Mouse (Mus musculus): ENCODE measurements around the gene Tada3.

Tada3 gene

GRCm38 (mm10) chr6:113386025-113386424 is 8.3 kb upstream of the Tada3 start:
- no peak for DNase-seq

GRCm38 (mm10) chr6:113385160-113385714 is 7.6 kb upstream of the Tada3 start:
- DNase-seq, result no peak

DNA sequence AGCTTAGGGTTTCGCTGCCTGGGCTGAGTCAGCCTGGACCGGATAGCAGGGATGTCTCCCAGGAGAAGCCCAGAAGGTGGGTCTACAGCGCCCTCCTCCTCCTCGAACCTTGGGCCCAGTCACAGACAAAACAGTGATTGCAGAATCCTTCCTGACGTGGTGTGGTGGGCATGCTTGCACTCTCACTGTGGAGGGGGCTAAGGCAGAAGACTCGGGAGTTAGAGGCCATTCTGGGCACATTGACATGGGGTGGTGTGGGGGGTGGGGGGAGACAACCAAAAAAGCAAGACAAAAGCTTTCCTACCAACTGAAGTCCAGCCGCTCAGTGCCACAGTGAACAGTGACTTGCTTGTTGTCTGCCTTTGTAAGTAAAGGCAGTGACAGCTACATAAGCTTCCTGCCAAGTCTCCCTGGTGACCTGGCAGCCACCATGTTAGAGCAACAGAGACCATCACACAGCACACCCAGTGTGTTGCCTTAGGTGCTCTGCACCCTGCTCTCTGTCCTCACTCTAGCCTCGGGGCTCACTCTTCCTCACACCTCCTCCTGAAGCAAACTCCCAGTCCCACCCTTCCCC is 6.8 kb upstream of the Tada3 start:
- DNase-seq, result no peak

- peak; percentile 35 to 70 for DNase-seq
Measured at GRCm38 (mm10) chr6:113380480-113380879, 2.8 kb upstream of the Tada3 start.

- no peak for DNase-seq
Measured at GRCm38 (mm10) chr6:113379246-113379645, 1.6 kb upstream of the Tada3 start.

- no peak for DNase-seq
Measured at GRCm38 (mm10) chr6:113377172-113377495, 549 bp downstream of the Tada3 start.

- no peak for DNase-seq
Measured at GRCm38 (mm10) chr6:113373491-113373890, 4.2 kb downstream of the Tada3 start.

DNA sequence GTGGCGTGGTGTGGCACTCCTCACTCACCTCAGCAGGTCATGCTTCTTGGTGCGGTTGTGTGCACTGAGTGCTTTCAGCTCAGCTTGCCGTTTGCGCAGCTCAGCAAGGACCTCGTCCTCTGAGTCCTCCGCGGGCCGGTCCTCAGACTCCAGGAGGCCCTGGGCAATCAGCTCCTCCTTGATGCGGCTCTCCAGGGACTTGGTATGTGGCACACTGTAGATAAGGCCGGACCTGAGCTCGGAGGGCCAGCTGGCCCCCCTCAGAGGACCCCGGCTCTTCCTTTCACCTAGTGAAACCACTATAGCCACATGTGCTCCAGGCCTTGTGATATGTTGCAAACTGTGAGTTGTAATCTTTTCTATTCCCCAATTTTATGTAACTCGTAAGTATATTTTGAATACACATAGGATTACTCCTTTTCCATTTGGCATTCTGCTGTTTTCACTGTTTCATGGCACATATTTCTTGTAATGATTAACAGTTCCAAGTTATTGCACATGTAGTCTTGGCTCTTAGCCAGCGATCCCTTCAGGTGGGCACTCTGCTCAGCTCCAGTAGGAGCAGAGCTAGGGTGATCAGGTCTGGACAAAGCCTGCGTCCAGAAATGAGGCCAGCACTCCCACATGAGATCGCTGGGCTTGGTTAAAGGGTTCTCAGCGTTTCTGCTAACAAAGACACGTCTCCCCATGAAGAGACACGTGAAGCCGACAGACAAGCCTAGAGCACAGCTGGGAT is 7.3 kb downstream of the Tada3 start:
- peak in 1 of 2 experiments; percentile 24 for DNase-seq

DNA sequence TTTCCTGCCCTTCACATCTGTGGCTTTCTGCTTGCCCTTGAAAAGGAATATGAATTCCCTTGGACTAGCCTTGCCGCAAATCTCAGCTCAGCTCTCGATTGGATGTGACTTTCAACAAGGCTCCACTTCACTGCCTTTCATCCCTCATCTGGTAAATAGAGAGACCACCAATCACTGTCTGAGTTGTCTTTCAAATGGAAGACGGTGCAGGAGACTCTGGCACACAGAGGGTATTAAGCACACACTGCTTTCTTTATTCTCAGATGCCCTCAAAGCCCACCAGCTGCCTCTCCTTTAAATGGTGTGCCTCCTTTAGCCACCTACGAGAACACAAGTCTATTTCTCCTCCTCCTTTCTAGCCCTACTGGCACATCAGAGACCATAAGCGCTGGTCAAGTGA is 9.1 kb downstream of the Tada3 start:
- no peak for DNase-seq

DNA sequence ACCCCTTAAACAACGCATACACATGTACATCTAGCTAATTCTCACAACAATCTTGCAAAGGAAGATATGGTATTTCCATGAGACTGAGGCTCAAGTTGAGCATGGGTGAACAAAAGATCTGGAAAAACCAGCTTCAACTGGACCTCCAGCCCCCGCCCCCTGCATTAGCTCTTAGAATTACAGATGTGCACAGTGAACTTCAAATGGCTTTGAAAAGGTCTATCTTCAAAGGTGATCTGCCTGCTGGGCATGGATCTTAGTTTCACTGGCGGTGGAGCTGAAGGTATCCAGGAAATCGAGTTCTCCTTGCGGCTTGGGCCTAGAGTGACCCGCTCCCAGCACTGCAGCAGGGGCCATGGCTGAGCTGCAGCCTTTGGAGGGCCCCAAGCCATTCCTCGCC is 9.6 kb downstream of the Tada3 start:
- DNase-seq, result no peak

GRCm38 (mm10) chr6:113367574-113367973 is 10.1 kb downstream of the Tada3 start:
- DNase-seq, result no peak

- DNase-seq, result no peak
Measured at GRCm38 (mm10) chr6:113366639-113367038, 11.0 kb downstream of the Tada3 start.

GRCm38 (mm10) chr6:113364518-113365135 is 13.1 kb downstream of the Tada3 start:
- DNase-seq, result no peak

DNA sequence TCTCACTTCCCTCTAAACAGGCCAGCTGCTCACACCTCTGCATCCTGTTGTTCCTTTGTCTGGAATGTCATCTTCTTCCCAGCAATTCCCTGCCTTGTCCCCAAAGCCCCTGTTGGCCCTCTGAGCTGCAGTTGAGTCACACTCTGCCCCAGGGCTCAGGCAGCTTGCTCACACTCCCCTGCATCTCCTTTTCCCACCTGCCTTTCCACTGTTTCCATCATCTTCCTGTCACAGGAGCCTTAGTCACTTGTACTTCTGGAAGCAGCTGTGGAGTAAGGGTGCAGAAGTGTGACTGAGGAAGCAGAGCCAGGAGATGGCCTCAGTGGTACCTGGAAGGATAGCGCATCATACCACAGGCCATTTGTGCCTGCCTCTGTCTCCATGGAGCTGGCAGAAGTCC is 15.4 kb downstream of the Tada3 start:
- no peak for DNase-seq

- no peak for DNase-seq
Measured at GRCm38 (mm10) chr6:113361476-113361875, 16.2 kb downstream of the Tada3 start.

DNA sequence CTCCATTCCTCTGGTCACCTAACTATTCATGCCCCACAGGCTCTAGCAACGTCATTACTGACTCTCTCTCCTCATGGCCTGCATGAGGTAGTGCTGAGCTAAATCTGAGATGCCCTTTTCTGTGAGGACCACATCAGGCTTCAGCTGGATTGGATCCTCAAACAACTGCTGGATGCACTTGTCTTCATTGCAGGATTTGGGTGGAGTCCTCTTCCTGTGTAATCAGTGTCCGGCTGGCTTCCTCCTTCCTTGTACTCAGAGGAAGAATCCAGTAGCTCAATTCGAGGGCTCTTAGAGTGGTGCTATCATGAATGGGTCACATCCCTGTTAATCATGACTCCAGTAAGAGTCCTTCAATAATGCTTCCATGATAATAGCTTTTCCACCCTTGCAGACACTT is 24.0 kb downstream of the Tada3 start:
- no peak for DNase-seq

GRCm38 (mm10) chr6:113352820-113353219 is 24.9 kb downstream of the Tada3 start:
- no peak for DNase-seq

- DNase-seq, result no peak
Measured at GRCm38 (mm10) chr6:113351653-113352052, 26.0 kb downstream of the Tada3 start.

GRCm38 (mm10) chr6:113351161-113351560 is 26.5 kb downstream of the Tada3 start:
- no peak for DNase-seq

DNA sequence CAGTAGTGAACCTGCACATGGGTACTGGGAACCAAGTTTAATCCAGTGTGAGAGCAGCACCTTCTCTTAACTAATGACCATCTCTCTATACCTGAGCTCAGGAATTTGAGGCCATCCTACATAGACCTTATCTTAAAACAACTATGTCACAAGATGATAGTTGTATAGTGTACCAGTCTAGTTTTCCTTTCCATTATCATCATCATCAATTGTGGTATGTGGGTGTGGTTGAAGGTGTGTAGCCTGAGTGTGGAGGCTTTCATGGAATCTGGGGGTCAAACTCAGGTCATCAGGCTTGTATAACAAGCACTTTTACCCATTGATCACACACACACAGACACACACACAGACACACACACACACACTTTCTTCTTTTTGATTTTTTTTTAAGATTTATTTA is 27.1 kb downstream of the Tada3 start:
- no peak for DNase-seq

DNA sequence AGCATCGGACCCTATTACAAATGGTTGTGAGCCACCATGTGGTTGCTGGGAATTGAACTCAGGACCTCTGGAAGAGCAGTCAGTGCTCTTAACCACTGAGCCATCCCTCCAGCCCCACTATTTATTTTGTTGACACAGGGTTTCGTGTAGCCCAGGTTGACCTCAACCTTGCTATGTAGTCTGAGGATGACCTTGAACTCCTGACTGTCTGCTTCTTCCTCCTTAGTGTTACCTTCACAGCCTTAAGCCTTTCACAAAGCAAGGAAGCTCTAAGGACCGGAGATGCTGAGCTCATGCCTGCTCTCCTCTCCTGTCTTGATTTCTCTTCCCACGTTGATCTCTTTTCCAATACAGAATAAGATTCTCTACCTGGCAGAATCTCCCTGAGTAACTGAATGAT is 30.8 kb downstream of the Tada3 start:
- no peak for DNase-seq

DNA sequence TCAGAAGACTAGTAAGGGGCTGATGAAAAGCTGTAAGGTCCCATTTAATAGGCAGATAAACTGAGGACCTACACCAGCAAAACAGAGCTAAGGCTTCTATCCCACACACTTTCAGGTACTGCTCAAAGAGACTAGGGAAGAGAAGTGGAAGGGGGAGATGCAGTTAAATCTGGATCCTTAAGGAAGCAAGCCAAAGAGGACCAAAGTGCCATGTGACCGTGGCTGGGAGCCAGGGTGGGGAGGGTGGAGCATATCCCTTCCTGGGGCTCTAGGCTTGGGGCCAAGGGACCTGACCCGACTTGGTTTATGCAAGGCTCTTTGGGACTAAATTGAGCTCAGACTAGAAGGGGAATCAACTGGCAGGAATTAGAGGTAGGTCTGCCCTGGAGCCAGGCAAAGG is 33.4 kb downstream of the Tada3 start:
- peak; percentile 98 for DNase-seq

DNA sequence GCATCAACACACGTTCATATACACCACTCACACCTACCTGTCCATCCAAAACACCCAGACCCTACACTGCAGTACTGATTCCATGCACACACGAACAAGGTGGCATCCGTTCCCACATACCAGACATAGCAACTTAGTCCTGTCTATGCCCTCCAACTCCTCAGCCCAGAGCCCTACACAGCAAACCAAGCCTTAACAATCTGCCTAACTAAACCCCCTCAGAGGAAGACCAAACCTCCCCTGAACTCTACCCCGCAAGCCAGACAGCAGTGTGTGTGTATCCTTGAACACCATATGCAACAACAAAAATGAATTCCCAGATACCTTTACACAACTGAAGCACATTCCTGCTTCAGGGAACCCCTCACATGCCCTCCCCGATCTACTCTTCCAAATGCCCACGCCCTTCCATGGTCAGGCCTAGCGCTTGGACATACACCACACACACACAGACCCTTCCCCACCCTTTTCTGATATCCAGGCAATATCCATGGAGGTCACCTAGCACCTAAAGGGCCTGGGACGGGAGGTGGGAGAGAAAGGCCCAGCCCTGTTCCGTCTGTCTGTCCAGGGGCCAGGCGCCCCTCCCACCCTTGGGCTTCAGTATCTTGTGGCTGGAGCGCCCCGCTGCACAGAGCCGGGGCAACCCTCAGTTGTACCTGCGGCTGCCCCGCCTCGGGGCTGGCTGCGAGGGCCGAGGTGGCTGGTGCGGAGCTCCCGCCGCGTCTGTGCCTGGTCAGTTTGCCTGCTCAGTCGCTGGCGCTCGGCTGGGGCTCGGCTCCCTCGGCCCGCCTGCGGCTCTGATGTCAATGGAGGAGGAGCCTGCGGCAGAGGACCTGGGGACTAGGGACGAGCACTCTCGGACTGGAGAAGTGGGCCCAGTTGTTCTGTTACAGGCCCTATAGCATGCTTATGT is 34.2 kb downstream of the Tada3 start, which contains the start of gene Camk1:
Gene Camk1 (minus strand): TSS at position 808 of the 916 bp plus-strand sequence.
- peak; percentile 83 to 92 for DNase-seq

Measured in kidney, postnatal 25 days (tissue).